Mouse (Mus musculus) regulatory T cell (primary cell): ENCODE measurements at regions not wholly inside any gene's neighbourhood (a gene's known extent, or its start where the extent isn't known, plus 50 kb on each side); places are given as distances from the start of the nearest gene placed in this dataset.
"Not testable (repeated sequence)": the region's sequence is repeated elsewhere in the genome, so short reads cannot be mapped to it uniquely, and the experiment has no call there.

Source experiments
- in situ Hi-C: fragments of 300-600 bp; cut with MboI, MseI; formaldehyde crosslinking; loops from one replicate; pipeline ENCODE4 v1.15.1; 2025; ENCODE audit warnings: high pct_unique_total_duplicates

DNA sequence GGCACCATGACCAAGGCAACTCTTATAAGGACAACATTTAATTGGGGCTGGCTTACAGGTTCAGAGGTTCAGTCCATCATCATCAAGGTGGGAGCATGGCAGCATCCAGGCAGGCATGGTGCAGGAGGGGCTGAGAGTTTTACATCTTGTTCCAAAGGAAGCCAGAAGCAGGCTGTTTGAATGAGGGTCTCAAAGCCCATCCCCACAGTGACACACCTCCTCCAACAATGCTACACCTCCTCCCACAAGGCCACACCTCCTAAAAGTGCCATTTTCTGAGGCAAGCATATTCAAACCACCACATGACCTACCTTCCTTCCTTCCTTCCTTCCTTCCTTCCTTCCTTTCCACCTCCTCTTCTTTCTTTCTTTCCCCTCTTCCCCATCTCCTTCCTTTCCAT lies 84.5 kb upstream of the Cpsf6 start:
- in situ Hi-C loops, result not testable (repeated sequence)

DNA sequence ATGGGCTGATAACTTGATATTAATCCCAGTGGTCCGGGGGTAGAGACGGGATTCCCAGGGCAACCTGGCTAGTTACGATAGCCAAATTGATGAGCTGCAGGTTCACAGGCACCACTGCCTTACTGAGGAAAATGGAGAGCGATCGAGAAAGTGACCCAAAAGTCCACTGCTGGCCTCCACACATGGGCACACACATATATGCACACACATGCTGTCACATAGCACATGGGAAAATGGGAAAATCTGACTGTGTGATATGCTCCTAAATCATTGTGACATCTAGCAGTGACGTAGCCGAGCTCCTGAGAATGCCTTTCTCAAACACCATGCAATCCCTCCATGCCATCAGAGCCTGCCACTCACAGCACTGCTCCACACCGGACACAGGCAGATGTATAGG lies 83.8 kb upstream of the Cpsf6 start:
- in situ Hi-C loops, result no loop called here

DNA sequence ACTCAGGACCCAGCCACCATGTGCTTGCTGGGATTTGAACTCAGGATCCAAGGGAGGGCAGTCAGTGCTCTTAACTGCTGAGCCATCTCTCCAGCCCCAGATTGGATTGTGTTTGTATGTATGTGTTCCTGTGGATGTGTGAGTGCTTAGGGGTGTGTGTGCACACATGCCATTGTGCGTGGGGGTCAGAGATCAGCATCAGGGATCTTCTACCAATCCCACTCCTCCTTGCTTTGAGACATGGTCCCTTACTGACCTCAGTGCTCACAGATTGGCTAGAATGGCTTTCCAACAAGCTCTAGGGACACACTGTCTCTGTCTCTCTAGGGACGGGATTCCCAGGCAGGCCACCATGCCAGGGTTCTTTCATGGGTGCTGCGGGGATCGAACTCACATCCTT lies 83.1 kb upstream of the Cpsf6 start:
- in situ Hi-C loops, result no loop called here

DNA sequence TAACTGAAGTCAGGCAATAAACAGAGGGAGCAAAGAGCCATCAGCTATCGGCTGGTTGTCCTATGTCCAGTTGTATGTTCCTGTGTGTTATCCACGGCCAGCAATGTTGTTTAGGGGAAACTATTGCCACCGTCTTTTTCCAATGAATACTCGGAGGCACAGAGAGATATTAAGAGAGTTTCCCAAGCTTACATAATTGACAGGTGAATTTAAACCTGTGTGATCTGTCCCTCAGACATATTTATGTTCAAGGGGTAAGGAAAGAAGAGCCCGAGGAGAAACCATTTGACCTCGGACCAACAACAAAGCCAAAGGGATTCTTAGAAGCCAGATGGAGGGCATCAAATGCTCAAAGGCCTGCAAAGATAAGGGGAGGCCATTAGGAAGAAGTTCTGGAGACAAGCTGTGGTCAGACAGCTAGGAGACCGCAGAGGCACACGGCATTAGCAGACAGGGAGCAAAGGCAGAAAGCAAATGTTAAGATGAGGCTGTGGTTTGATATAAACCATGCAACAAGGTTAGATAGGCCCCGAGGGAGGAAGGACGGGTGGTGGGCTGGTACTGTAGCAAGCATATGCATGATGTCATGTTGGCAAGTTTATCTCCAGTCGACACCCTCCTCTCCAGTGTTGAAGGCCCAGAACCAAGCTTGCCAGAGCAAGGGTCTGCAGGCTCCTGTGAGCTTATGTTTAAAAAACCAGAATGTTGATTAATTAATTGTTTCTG lies 82.1 kb upstream of the Cpsf6 start:
- in situ Hi-C loops, result no loop called here

DNA sequence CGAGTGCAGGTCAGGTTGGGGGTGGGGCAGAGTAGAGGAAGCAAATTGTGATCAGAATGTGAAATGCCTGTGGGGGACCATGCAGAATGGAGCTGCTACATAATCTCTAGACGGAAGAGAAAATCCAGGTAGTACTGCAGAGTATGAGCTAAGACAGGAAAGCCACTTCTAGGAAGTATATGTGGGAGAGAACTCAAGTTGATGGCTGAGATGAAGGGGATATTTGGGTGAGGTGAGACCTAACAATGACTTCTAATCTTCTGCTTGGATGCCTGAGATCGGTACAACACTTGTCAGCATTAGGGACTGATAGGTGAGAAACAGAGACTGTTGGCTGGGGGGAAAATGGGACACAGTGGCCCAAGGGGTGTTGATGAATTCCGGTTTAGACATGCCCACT lies 81.4 kb upstream of the Cpsf6 start:
- in situ Hi-C loops, result no loop called here

DNA sequence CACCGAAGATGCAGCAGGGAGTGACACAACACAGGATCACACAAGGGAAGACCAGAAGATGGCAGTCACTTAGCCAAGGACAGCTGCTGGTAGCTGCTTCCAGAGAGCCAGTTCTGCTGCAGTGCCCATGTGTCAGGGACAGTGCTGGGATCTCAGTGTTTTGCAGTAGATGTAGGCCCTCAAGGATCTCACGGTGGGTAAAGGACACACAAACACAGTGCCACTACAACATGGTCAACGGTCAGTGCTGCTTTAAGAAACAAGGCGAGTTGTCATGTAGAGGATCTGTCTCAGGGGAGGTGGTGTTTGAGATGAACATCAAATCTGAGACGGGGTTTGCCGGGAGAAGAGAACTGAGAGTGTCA lies 80.5 kb upstream of the Cpsf6 start:
- in situ Hi-C loops, result no loop called here

DNA sequence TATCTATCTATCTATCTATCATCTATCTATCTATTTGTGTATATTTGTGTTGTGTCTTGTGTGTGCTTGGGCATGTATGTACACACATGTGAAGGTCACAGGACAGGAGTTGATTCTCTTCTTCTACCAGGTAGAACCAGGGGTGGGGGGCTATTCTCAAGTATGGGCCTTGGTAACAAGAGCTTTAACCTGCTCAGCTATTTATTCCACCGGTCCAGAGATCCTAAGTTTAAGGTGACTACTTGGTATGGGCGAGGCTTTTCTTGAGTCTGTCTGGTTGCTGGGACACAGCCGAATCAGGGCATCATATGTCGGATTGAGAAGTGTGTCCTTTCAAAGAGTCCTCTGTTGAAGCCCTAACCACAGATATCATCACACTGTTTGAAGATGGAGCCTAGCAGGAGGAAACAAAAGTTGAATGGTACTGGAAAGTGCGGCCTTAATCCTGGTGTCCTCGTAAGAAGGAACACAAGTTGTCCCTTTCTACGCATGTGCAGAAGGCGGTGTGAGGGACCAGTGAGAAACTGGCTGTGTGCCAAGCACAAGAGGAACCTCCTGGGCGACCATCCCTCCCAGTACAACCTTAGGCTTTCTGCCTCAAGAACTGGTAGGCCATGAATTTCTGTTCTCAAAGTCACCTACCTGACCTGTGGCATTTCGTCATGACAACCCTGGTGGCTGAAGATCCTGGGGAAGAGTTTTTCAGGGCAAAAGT lies 80.0 kb upstream of the Cpsf6 start:
- in situ Hi-C loops, result loop anchor here (5.0 kb wide), 1 partner anchor 217 kb away; no protein-coding TSS in a partner anchor

DNA sequence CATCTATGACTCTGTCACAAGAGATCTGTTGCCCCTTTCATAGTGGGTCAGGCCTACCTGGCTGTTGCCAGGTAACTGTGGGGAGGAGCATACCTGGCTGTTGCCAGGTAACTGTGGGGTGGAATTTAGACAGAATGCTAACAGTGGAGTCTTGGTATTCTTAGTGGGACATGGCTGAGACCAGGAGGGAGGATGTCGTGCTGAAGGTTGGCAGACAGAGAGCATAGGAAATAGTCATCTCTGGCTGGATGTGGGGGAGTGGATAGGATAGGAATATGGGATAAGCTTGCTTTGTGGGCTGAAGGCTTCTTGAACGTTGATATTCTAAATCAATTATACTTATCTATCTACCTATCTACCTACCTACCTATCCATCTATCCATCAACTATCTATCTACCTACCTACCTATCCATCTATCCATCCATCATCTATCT lies 79.2 kb upstream of the Cpsf6 start:
- in situ Hi-C loops, result loop anchor here (5.0 kb wide), 1 partner anchor 218 kb away; no protein-coding TSS in a partner anchor

DNA sequence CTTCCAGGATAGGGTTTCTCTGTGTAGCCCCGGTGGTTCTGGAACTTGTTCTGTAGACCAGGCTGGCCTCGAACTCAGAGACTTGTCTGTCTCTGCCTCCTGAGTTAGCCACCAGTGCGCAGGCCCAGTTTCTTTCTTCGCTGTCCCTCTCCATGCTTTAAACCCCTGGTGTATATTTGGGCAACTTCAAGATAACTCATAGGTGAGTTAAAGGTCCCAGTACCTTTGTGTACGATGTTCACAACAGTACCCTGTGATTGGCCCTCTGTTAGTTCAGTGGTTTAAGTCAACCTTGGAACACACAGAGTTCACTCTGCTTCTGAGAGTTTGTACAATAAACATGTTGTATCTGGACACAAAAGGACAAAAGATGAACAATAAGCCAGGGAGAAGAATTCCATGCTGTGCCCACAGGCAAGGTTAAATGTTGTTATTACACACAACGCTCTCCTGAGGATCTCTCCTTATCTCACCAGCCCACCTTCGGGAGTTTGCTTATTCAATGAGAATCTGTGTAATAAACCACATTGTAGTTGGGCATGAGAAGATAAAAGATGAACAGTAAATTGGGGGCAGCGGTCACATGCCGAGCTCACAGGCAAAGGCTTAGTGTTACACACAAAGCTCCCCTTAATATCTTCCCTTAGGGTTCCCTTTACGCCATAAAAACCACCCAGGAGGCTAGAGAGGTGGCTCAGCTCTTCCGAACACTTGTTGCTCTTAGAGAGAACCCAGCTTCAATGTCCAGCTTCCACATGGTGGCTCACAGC lies 78.6 kb upstream of the Cpsf6 start:
- in situ Hi-C loops, result loop anchor here (5.0 kb wide), 1 partner anchor 219 kb away; no protein-coding TSS in a partner anchor

DNA sequence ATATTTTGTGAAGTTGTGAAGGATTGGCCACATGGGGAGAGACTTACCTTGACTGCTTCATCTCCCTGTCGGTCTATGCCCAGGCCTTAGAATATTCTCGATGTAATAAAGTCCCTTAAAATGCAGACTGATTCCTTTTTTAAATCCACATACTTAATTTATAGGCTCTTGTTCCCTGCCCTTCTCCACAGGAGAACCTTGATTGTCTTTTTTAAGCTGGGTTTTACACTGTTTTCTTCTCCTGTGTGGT lies 77.8 kb upstream of the Cpsf6 start:
- in situ Hi-C loops, result loop anchor here (5.0 kb wide), 1 partner anchor 220 kb away; no protein-coding TSS in a partner anchor

DNA sequence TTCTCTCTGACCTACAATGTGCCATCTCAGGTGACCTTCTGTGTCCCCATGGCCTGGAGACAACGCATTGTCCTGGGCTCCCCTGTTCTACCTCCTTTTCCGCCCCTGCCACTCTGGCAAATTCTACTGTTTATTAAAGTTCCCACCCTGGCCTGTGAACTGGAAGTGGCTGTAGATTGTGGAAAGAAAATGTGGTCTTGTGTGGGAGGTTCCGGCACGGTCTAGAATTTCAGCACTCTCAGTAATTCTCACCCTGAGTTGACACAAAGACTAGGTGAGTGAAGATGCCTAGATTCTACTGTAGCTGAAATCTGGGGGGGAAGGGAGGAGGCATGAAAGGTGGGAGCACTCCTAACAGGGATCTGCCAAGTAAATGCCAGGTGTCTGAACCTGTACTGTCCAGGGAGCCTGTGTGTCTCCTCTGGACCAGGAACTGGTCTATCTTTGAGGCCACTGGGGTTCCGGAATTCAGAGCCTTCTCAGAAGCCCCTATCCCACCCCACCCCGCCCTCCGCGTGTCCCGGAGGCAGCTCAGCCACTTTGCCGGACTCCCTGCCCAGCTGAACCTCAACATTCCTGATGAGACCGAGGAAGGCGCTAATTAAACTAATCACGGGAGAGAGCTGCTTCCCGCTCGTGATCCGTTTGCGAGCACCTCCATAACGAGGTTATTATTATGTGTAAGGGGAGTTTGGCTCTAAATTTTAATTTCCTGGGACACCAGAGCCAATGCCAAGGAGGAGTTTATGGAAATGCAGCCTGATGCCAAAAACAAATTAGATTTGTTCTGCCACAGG lies 77.3 kb upstream of the Cpsf6 start:
- in situ Hi-C loops, result loop anchor here (5.0 kb wide), 1 partner anchor 220 kb away; no protein-coding TSS in a partner anchor

DNA sequence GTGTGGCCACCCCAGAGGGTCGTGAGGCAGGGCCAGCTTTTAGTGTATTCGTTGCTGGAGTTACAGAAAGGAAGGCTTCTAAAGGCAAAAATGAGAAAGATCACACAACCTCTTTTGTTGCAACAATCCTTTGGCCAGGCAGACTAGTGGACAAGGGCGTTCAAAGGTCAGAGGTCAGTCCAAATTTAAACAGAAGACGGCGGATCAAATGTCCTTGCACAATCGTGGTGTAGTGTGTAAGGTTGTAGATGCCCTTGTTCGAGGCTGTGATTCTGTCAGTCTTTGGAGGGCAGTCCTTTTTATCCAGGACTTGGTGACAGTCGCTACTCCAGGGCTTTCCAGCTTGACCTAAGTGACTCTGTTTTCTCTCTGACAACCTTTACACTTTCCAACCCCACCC lies 76.6 kb upstream of the Cpsf6 start:
- in situ Hi-C loops, result loop anchor here (5.0 kb wide), 1 partner anchor 221 kb away; no protein-coding TSS in a partner anchor

DNA sequence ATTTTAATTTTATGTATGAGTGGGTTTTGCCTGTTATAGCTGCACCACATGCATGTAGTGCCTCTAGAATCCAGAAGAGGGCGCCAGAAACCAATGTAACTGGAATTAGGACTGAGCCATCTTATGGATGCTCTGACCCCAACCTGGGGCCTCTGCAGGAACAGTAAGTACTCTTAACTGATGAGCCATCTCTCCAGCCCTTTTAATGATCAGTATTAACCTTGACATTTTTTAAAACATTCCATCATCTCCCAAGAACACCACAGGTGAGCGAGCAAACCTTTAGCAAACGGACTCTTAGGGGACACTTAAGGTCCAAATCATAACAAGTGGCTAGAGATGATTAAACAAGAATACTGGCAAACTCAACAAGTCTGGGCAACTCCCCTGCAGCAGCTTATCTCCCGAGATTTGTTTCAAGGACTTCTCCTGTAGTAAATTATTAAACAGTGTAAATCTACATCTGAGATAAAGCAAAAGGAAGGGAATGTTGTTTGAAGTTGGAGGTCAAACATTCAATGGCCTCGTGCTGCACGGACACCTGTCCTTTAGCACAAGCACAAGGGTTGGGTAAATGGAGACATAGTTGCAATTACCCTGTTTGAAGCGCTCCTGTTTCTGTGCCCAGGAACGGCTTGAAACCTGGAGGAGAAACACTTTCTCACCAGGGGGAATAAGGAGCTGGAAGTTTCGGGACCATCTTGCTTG lies 75.9 kb upstream of the Cpsf6 start:
- in situ Hi-C loops, result loop anchor here (5.0 kb wide), 1 partner anchor 222 kb away; no protein-coding TSS in a partner anchor

DNA sequence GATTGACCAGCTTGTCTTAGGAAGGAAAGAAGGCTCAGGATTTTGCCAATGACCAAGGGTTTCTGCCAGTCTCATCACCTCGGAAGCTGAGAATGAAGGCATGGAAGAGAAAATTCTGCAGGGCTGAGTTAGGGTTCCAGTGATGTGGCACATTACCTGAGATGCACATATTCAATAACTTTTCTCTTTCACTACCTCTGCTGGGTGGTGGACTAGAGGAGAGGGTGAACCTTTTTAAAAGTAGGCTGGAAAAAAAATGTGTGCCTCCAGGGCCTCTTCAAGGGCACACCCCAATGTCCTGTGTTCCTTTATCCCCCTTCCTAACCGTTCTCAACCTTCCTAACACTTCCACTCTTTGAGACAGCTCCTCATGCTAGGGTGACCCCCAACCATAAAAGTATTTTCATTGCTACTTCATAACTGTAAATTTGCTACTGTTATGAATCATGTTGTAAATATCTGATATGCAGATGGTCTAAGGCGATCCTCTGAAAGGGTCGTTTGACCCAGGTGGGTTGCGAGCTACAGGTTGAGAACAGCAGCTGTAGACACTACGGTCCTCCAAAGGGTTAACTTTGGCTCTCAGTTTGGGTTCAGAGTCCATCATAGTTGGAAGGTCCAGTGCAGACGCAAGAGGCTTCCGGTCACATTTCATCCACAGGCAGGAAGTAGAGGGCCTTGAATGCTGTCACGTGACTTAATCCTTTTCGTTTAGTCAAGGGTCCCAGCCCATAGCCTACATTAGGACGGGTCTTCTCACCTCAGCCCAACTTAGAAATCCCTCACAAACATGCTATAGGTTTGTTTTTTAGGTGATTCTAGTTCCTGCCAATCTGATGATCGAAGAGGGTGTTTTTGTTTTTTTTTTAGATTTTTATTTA lies 75.1 kb upstream of the Cpsf6 start:
- in situ Hi-C loops, result loop anchor here (5.0 kb wide), 1 partner anchor 222 kb away; no protein-coding TSS in a partner anchor

DNA sequence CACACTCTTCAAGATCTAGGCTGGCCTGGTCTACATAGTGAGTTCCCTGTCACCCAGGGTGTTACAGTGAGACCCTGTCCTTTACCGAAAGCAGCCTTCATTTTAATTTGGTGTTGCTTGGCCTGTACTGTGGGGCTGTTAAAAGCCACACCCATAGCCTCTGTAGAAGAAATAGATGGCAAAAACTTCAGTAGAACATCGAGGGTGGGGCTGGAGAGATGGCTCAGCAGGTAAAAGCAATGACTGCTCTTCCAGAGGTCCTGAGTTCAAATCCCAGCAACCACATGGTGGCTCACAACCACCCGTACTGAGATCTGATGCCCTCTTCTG lies 74.3 kb upstream of the Cpsf6 start:
- in situ Hi-C loops, result no loop called here

DNA sequence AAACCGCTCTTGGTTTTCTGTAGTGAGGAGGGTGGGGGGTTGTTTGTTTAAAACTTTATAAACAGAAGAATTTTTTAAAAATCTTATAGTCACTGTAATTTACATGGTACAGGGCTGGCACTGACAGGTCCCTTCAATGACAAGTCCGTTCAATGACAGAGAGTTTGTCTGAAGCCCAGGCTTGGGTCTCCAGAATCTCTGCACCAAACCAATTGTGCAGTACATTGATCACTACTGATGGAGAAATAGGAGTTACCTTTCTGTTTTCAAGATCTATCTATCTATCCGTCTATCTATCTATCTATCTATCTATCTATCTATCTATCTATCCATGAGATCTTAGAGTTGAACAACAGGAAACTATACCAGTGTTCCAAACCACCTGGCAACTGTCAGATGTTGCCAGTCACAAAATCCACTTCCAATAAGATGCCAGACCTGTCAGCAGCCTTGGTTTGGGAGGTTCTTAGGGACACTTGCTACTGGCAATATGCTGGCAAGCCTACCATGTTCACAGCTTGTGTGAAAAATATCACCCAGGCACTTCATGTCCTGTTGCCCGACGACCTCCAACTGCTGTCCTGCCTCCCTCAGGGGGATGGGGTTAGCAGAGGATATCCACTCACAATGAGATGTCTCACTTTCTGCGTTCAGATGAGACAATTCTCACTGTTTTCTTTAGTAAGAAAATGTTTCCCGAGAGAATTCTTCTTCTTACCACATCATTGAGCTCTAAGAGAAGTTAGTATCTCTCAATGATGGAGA lies 73.8 kb upstream of the Cpsf6 start:
- in situ Hi-C loops, result no loop called here

DNA sequence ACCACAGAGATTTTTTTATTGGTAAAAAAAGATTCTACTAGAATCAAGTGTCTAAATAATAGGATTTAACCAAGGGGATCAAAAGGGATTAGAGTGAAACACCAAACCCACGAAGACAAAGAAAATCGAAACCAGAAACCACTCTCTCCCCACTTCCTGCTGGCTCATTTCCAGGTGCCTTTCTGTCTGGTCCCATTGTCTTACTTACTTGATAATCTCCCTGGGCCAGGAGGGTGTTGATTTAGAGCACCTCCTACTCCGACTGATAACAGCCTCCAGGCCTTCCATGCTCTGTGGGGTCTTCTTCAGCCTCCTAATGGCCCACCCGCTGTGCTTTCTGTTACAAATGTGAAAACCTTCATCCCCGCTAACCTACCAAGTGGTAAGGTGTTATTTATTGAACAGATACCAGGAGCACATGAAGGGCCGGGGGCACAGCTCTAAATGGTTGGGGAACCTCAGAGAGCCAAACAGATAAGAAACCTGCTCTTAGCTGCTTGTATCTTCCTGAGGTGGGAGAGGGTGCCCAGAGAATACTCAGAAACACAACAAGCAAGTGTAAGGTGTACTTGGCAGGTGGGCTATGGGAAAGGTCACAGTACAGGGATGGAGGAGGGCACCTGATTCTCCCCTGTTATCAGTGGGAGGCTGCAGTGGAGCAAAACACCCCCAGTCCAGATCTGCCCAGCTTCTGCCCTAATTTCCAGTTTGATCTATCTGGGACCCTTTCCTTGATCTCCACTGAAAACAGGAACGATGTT lies 72.6 kb upstream of the Cpsf6 start:
- in situ Hi-C loops, result no loop called here

DNA sequence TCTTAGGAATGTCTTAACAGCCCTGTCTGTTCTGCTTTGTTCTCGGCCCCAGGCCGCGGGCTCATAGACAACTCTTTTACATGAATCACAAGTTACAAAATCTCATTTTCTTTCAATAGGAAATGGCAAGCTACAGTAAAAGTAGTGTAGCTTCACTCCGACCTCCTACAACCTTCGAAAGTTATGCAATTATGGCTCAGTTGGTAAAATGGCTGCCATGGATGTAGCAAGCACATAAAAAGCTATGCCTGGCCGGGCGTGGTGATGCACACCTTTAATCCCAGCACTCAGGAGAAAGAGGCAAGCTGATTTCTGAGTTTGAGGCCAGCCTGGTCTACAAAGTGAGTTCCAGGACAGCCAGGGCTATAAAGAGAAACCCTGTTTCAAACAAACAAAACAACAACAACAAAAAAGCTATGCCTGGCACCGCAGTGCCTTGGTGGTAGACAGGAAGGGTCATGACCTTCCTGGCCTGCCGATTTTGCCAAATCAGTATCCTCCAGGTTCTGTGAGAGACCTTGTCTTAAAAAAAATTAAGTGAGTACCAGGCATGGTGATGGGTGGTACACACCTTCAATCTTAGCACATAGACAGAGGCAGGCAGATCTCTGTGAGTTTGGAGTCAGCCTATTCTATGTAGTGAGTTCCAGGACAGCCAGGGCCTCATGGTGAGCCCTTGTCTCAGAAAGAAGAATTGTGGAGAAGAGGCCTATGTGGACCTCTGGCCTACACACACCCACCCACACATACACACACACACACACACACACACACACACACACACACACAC lies 71.8 kb upstream of the Cpsf6 start:
- in situ Hi-C loops, result no loop called here
